Mouse (Mus musculus) G1E (cell line): Measurements from ENCODE around the gene Vat1. TPM values are rescaled to one million over a fixed set of nuclear protein-coding genes. Genes with fewer than 3 reads are reported as not detected.
"Not testable (repeated sequence)": the region's sequence is repeated elsewhere in the genome, so short reads cannot be mapped to it uniquely, and the experiment has no call there.

Experiments
- ATAC-seq: 2 replicates; pipeline ENCODE4 v1.8.0; 2016; ENCODE audit warnings: mild to moderate bottlenecking; ENCODE audit not compliant: insufficient number of reproducible peaks, poor library complexity, low FRiP score, severe bottlenecking; ENCODE audit errors: extremely low read depth
- DNase-seq: peaks from one replicate; pipeline ENCODE4 v3.0.0; 2012; ENCODE audit warnings: low spot score
- H3K27me3 ChIP-seq: 2 replicates; pipeline ENCODE4 v1.6.1; 2012; ENCODE audit warnings: mild to moderate bottlenecking, low read length, inconsistent platforms; ENCODE audit not compliant: insufficient read depth
- H3K36me3 ChIP-seq: replicated peaks from 2 replicates; pipeline ENCODE3; 2012; ENCODE audit warnings: mild to moderate bottlenecking, inconsistent platforms
- H3K4me1 ChIP-seq: 2 replicates; pipeline ENCODE4 v1.6.1; 2012; ENCODE audit warnings: low read depth, low read length, inconsistent platforms, mixed read lengths; ENCODE audit not compliant: insufficient read depth
- H3K4me3 ChIP-seq: 2 replicates; pipeline ENCODE4 v1.5.1; 2012; ENCODE audit warnings: low read depth, mild to moderate bottlenecking, inconsistent platforms, low read length, moderate library complexity, mixed read lengths
- H3K9me3 ChIP-seq: replicated peaks from 2 replicates; pipeline ENCODE4 v1.6.1; 2012; ENCODE audit warnings: inconsistent platforms
- CTCF ChIP-seq: IDR thresholded peaks from 2 replicates; pipeline ENCODE4 v1.5.1; 2012; ENCODE audit warnings: low read depth, low read length, inconsistent platforms, mixed read lengths
- GATA1 ChIP-seq: IDR thresholded peaks from 2 replicates; pipeline ENCODE4 v1.6.1; 2012; ENCODE audit warnings: borderline replicate concordance, low read length, inconsistent platforms, mixed read lengths
- GATA2 ChIP-seq: IDR thresholded peaks from 2 replicates; pipeline ENCODE4 v1.6.1; 2012; ENCODE audit warnings: low read depth, low read length, inconsistent platforms, borderline replicate concordance
- POLR2AphosphoS5 ChIP-seq: IDR thresholded peaks from 2 replicates; pipeline ENCODE4 v1.6.1; 2012; ENCODE audit warnings: low read depth, low read length, inconsistent platforms; ENCODE audit not compliant: insufficient replicate concordance
- TAL1 ChIP-seq: conservative IDR thresholded peaks from 2 replicates; pipeline ENCODE4 v1.6.1; 2012; ENCODE audit warnings: low read depth, low read length, inconsistent platforms, mixed read lengths
- polyA plus RNA-seq: library from polyadenylated mRNA; stranded (reverse); fragments of >175 nt; gene quantifications from 2 replicates; pipeline ENCODE4 v1.2.3, GENCODE M21; 2012
- total RNA-seq, 2 experiments: library from RNA; stranded (forward) in 1 of 2; stranded (reverse) in 1 of 2; fragments of 200-1000 nt in 1 of 2; fragments of >200 nt in 1 of 2; fragmentation: Nextera tagmentation in 1 of 2; gene quantifications; 2 replicates each; pipeline ENCODE4 v1.2.3; 2014 to 2017

The Vat1 gene
- total and polyA plus RNA-seq, 3 experiments = 103 to 384 (median 238) TPM

DNA sequence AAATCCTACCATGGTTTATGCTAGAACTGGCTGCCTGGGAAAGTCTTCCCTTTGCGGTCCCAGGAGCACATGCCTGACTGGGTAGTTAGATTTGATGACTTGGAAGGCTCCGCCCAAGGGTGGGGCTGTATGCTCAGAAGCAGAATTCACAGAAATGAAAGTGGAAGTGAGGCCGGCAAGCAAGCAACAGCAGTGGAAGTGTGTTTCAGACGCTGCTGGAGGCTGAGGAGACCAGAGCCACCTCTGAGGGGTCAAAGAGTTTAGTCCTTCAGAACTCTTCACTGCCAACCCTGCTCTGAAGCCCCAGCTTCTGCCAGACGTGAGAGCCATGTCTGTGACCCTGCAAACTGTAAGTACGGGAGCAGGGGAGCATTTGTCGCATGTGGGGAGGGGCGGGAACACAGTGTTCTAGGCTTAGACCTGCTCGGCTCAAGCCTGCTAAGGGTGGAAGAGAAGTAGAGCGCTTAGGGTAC lies 17.7 kb downstream of the Vat1 start, which contains the start of gene Ifi35:
TSS of gene Ifi35 (plus strand) at position 134 of the 473 bp plus-strand sequence.
- H3K36me3 ChIP-seq = peaks cover 49% of the 10 kb centered on the region
- DNase-seq (peak; percentile 32), ATAC-seq (peak; percentile 79)
- H3K4me1 ChIP-seq = peaks cover 72% of the 10 kb centered on the region
- H3K9me3 ChIP-seq = no peaks in the 10 kb centered on the region
- H3K27me3 ChIP-seq = no peaks in the 10 kb centered on the region
- H3K4me3 ChIP-seq = peak within 1 kb of the TSS; percentile 77
- TF ChIP-seq GATA2 (no peak), TAL1 (no peak), CTCF (no peak), POLR2AphosphoS5 (no peak), GATA1 (no peak)

- H3K4me1 ChIP-seq = peaks cover 72% of the 10 kb centered on the region
- no peak for ATAC-seq
- DNase-seq = no peak
These were observed 18.2 kb downstream of the Vat1 start for GRCm38 (mm10) chr11:101447786-101448185.

DNA sequence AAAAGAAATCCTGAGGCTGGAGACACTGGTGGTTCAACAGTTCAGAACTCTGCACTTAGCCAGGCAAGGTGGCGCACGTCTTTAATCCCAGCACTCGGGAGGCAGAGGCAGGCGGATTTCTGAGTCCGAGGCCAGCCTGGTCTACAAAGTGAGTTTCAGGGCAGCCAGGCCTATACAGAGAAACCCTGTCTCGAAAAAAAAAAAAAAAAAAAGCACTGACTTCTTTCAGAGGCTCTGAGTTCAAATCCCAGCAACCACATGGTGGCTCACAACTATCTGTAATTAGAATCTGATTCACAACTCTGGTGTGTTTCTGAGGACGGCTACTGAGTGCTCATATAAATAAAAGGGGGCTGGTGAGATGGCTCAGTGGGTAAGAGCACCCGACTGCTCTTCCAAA lies 19.2 kb downstream of the Vat1 start:
- Histone ChIP-seq H3K36me3 (peaks cover 45% of the 10 kb centered on the region), H3K4me1 (peaks cover 63% of the 10 kb centered on the region)
- not testable (repeated sequence) for ATAC-seq, H3K4me3 ChIP-seq, DNase-seq, H3K27me3 ChIP-seq, H3K9me3 ChIP-seq

More at GRCm38 (mm10) chr11:101447786-101448185, 18.2 kb downstream of the Vat1 start:
- TF ChIP-seq CTCF (no peak), POLR2AphosphoS5 (no peak), GATA1 (no peak), TAL1 (no peak), GATA2 (no peak)
- Histone ChIP-seq H3K9me3 (no peaks in the 10 kb centered on the region), H3K36me3 (peaks cover 50% of the 10 kb centered on the region), H3K4me3 (peak overlapping the region; percentile 77; the same call in 1 of the 2 replicates), H3K27me3 (no peaks in the 10 kb centered on the region)

GRCm38 (mm10) chr11:101446319-101446718 lies 19.7 kb downstream of the Vat1 start:
- peaks cover 42% of the 10 kb centered on the region for H3K36me3 ChIP-seq
- no peak for TF ChIP-seq CTCF
- TF ChIP-seq POLR2AphosphoS5 = 0 out of 2 replicates have a peak, but pooled peaks have one; percentile 38
- peaks cover 58% of the 10 kb centered on the region for H3K4me1 ChIP-seq
- no peaks in the 10 kb centered on the region for H3K27me3 ChIP-seq
- H3K4me3 ChIP-seq = no peak overlapping the region
- DNase-seq (no peak), ATAC-seq (no peak)
- H3K9me3 ChIP-seq = no peaks in the 10 kb centered on the region

DNA sequence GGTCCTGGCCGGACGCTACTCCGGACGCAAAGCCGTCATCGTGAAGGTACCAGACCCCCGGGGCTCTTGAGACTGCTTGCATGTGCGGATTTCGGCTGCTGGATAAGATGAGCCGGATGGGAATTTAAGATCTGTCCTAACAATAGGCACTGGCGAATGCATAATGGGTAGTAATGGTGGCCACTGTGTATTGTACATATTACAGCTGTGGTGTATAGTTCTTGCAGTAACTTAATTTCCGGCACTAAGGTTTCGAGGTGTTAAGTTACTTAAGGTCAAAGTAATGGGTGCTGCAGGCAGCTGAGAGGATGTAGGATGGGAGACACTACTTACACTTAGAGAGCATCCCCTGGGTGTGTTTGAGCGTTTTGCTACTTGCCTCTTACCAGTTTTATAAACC lies 23.3 kb downstream of the Vat1 start:
- peaks cover 32% of the 10 kb centered on the region for H3K4me1 ChIP-seq
- TF ChIP-seq TAL1 (no peak), CTCF (no peak), GATA2 (no peak)
- DNase-seq (no peak), ATAC-seq (no peak)
- peaks cover 37% of the 10 kb centered on the region for H3K36me3 ChIP-seq
- H3K27me3 ChIP-seq = no peaks in the 10 kb centered on the region
- H3K9me3 ChIP-seq = no peaks in the 10 kb centered on the region
- H3K4me3 ChIP-seq = peak overlapping the region; percentile 87

- peaks cover 36% of the 10 kb centered on the region for H3K36me3 ChIP-seq
- H3K9me3 ChIP-seq = no peaks in the 10 kb centered on the region
- peaks cover 27% of the 10 kb centered on the region for H3K4me1 ChIP-seq
- TF ChIP-seq GATA2 = no peak
- peak; percentile 62 for TF ChIP-seq CTCF
- TF ChIP-seq GATA1 = no peak
- no peak for TF ChIP-seq TAL1
- no peak for TF ChIP-seq POLR2AphosphoS5
- H3K27me3 ChIP-seq = no peaks in the 10 kb centered on the region
- DNase-seq = peak; percentile 84
- ATAC-seq = peak; percentile 97
- H3K4me3 ChIP-seq = peak within 1 kb of the TSS; percentile 87
These were observed 23.8 kb downstream of the Vat1 start, which contains the start of gene Rpl27 for GRCm38 (mm10) chr11:101442127-101442693. Rpl27 (plus strand) TSS chr11:101442298.

DNA sequence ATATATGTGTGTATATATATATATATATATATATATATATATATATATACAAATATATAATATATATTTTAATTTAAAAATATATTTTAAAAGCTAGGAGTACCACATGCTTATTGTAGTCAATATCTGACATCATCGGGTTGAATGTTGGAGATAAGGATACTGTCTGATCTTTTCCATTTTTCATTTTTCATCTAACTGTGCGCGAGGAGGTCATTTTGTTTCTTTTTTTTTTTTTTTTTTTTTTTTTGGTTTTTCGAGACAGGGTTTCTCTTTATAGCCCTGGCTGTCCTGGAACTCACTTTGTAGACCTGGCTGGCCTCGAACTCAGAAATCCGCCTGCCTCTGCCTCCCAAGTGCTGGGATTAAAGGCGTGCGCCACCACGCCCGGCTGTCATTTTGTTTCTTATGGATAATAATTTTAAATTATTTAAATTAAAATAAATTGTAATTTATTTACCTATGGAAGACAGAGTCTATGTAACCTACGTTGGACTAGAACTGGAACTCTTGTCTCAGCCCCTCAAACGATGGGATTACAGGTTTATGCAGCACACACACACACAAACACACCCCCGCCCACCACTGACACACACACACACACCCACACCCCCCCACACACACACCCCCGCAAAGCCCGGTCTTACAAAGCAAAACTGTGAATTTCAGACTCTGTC lies 24.4 kb downstream of the Vat1 start:
- not testable (repeated sequence) for DNase-seq
- peaks cover 27% of the 10 kb centered on the region for H3K4me1 ChIP-seq

DNA sequence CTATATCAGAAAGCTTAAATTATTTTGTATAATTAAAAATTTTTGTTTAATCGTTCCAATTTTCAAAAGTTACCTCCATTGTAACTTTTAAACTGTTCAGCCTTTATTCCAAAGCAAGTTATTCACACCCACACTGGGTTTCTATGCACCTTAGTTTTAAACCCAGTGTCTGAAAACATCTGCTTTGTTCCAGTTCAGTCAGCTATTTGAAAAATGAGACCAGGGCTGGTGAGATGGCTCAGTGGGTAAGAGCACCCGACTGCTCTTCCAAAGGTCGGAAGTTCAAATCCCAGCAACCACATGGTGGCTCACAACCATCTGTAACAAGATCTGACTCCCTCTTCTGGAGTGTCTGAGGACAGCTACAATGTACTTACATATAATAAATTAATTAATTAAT lies 28.0 kb downstream of the Vat1 start:
- H3K9me3 ChIP-seq, ATAC-seq, DNase-seq, H3K27me3 ChIP-seq, H3K4me3 ChIP-seq: not testable (repeated sequence)
- Histone ChIP-seq H3K36me3 (peaks cover 40% of the 10 kb centered on the region), H3K4me1 (peaks cover 12% of the 10 kb centered on the region)

More for the DNA sequence above, 24.4 kb downstream of the Vat1 start:
- not testable (repeated sequence) for H3K9me3 ChIP-seq, H3K27me3 ChIP-seq, ATAC-seq
- peak overlapping the region; percentile 87 for H3K4me3 ChIP-seq
- peaks cover 40% of the 10 kb centered on the region for H3K36me3 ChIP-seq
